Mouse (Mus musculus) neural tube, embryonic 10.5 days (tissue): ENCODE results near the gene Grhl1.
"Not testable (repeated sequence)": the region's sequence is repeated elsewhere in the genome, so short reads cannot be mapped to it uniquely, and the experiment has no call there.

Experiments
- DNase-seq: peaks from one replicate; pipeline ENCODE4 v3.0.0-alpha.2; 2017; ENCODE audit warnings: low spot score; ENCODE audit errors: extremely low spot score

The Grhl1 gene

GRCm38 (mm10) chr12:24590371-24590770 is 18.3 kb downstream of the Grhl1 start:
- no peak for DNase-seq

DNA sequence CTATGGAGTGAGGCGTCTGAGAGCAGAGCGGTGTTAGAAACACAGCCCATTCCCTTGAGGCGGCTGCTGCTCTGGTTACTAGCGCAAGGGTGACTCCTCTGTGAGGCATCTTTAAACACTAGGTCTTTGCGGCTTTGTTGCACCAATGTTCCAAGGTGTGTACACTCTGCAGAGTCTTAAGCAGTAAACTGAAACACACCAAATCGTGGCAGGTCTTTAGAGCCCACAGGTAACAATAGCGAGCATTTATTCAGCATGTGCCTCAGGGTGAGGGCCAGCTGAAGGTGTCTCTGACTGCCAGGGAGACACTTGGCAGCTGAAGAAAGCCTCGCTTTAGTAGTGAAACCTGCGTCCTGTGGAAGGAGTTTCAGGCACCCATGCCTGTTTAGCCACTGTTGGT is 20.0 kb downstream of the Grhl1 start:
- DNase-seq, result no peak

DNA sequence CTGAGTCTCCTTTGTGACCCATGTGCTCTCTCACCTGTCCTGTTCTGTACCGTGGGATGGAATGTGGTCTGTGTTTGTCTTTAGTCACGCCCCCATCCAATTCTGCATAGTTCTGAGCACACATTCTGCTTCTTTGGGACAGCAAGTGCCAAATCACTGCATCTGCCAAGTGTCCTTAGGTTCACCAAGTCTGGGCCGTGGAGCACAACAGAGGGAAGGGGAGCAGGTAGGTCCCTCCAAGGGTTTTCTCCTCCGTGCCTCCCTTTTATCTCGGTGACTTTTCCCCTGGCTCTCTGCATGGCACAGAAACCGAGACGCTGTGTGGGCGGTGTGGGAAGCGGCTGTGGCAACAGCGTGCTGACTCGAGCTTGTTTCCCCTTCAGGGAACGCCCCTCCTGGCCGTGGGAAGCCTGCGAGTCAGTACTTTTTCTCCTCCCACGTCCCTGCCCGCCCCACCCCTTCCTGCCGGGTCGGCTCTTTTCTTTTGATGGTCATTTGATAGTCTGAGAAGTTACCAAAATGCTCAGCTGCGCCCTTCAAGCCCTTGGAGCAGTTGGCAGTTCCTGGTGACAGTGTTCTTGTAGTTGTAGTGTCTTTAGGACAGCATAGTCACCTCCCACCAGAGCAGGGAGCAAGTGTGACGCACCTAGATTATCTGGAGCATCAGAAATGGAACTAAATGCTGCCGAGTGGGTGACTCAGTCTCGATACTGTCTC is 21.0 kb downstream of the Grhl1 start:
- DNase-seq, result peak; percentile 22

GRCm38 (mm10) chr12:24597376-24597775 is 25.3 kb downstream of the Grhl1 start:
- no peak for DNase-seq

DNA sequence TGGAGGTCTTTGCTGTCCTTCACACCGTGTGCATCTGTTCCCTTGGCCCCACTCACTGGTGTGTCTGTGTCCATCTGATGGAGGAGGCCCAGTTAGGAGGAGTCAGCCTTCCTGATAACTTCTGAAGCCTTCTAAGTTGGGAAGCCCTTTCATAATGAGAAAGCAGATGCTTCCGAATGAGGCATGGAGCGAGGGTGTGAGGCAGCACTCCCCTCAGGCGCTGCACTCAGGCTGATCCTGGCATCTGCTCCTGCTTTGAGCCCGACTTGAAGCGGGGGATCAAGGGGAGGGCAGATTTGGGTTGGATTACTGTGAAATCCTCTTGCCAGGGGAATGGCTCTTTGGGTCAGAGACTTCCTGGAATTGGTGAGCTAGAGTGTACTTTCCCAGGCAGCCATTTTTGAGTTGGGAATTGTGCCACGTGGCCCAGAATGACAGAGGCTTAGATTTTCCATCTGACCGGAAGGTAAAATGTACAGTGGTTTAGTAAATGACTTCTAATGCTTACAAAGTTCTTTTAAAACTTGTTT is 27.3 kb downstream of the Grhl1 start:
- DNase-seq, result no peak

- DNase-seq, result no peak
These were observed 28.0 kb downstream of the Grhl1 start for GRCm38 (mm10) chr12:24600074-24600473.

DNA sequence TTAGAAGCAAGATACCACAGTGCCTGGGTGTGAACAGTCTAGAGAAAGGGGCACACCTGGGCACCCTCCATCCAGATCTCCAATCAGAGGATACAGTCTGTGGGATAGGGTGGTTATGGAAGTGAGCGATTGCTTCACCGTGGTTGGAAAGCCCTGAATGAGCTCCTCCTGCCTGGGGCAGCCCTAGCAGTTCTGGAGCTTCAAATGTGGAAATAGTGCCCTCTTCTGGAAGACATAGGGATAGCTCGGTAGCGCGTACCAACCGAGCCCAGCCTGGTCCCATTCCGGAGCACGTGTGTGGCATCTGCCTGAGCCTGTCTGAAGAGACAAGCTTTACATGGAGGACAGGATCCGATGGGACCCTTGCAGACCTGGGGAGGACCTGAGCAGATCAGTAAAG is 28.7 kb downstream of the Grhl1 start:
- DNase-seq, result peak; percentile 76

DNA sequence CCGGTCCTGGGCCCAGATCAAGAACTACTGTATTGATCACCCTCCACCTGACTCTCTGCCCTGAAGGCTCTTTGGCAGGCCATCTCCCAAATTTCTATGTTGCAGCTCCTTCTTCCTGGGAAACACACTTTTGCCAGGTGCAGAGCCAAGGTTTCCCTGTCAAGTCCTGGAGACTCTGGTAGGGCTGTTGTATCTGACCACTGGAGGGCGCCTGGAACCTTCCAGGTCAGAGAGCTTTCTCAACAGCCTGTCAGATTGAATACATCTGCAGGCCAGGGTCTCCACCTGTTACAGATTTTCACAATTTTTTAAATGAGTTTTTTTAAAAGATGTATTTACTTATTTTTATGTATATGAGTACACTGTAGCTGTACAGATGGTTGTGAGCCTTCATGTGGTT is 31.2 kb downstream of the Grhl1 start:
- peak; percentile 67 for DNase-seq

DNA sequence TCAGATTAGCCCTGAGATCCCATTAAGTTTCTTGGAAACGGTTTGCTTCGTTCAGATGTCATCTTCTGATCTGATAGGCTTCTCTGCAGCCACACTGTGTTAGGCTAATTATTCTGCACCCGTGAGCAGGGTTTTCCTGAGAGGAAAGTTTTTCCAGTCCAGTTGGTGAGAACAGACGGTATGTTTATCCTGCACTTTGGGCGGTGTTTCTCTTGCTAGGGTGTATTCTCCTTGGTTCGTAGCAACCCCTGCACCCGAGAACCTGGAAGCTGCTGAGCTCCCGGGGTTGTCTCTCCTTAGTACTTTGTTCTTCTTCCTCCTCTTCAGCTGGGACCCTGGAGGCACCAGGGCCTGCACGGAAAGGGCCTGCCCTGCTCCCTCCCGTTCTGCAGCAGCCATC is 34.1 kb downstream of the Grhl1 start:
- DNase-seq, result no peak

GRCm38 (mm10) chr12:24612591-24612990 is 40.5 kb downstream of the Grhl1 start:
- DNase-seq, result no peak

- DNase-seq, result no peak
These were observed 42.5 kb downstream of the Grhl1 start for GRCm38 (mm10) chr12:24614452-24615075.

GRCm38 (mm10) chr12:24615140-24615539 is 43.1 kb downstream of the Grhl1 start:
- DNase-seq, result no peak

- no peak for DNase-seq
These were observed 47.4 kb downstream of the Grhl1 start for GRCm38 (mm10) chr12:24619436-24619835.

- DNase-seq, result no peak
These were observed 51.6 kb downstream of the Grhl1 start for GRCm38 (mm10) chr12:24623486-24624251.

DNA sequence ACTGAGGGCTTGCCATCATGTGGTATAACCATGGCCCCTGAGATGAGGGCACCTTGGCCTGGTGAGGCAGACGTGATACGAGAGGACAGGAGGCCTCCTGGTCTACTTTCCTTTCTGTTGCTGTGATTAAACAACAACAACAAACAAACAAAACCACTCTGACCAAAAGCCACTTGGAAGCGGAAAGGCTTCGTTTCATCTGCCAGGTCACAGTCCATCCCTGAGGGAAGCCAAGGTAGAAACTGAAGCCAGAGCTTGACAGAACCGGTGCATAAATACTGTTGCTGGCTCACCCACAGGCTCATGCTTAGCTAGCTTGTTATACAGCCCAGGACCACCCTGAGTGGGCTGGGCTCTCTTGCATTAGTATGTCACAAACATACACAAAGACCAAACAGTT is 54.3 kb downstream of the Grhl1 start:
- DNase-seq, result no peak

- DNase-seq, result no peak
These were observed 55.1 kb downstream of the Grhl1 start for GRCm38 (mm10) chr12:24627215-24627614.

DNA sequence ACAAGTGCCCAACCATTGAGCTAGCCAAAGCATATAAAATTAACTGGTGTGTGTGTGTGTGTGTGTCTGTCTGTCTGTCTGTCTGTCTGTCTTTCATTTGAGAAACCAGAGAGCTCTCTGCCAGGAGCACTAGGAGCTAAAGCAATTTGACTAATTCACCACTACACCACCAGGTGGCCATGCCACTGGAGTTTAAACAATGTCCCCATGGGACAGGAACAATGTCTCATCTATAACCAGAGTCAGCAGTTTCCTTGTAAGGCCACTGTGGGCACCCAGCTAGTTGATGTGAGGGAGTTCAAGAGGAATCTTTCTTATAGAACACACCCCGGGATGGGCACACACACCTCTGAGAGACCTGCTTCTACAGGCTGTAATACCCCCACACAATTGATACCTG is 58.1 kb downstream of the Grhl1 start:
- DNase-seq, result no peak

- DNase-seq, result no peak
These were observed 60.3 kb downstream of the Grhl1 start for GRCm38 (mm10) chr12:24632404-24632803.

GRCm38 (mm10) chr12:24633753-24634191 is 61.7 kb downstream of the Grhl1 start:
- DNase-seq, result no peak

GRCm38 (mm10) chr12:24634212-24634611 is 62.1 kb downstream of the Grhl1 start:
- DNase-seq, result no peak

- DNase-seq, result no peak
These were observed 62.6 kb downstream of the Grhl1 start for GRCm38 (mm10) chr12:24634648-24635047.

DNA sequence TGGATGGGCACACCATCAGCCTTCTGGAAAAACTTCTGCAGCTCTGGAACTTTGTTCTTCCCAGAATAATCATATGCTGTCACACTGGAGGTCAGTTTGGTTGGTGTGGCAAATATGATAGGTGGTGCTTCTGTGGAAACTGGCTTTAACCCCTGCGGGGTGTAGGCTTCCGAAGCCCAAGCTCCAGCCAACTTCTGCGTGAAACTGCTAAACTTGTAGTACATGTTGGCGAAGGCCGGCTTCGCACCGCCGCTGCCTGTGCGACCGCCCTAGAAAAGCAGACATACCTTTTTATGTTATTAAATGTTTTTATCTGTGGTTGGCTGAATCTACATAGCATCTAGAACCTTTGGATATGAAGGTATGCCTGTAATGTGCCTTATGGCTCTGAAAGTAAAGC is 66.7 kb downstream of the Grhl1 start:
- DNase-seq, result not testable (repeated sequence)
